Mouse (Mus musculus): ENCODE data around the gene Amh.

Amh gene

DNA sequence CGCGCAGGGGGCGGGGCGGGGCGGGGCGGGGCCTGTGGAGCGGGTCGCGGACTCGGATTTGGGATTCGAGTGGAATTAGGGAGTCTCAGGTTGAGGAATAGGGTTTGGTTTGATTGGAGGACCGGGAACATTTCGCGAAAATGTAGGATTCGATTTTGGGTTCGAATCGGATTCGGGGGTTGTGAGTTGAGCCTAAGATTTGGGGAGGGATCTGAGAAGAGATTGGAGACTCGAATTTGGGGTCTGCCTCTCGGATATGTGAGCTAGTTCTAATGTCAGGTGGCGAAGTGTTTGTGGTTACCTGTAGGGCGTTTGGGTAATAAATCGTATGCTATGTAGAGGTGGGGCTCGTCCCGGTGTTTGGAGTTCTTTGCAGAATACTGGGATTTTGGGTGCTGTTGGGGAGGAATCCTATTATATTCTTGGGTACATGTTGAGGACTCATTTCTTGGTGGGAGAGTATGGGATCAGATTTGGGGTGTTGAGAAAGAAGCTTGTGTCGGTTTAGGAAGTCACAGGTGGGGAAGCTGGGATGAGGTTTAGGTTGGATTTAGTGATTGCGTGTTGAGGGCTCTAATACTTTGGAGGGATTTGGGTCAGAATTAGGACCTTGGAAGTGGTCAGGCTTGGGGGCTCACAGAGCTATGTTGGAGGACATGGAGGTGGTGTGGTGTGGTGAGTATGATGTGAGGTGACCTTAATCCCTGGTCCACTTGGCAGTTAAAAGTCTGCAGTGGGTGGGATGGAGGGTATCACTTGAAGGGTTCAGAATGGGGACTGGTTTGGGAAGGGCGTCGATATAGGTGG is 22.2 kb downstream of the Amh start:
- in situ Hi-C loops (cut with MseI, MboI), result loop anchor here in 1 of 2 experiments (5.0 kb wide), 1 partner anchor 50 kb away; no protein-coding TSS in a partner anchor

DNA sequence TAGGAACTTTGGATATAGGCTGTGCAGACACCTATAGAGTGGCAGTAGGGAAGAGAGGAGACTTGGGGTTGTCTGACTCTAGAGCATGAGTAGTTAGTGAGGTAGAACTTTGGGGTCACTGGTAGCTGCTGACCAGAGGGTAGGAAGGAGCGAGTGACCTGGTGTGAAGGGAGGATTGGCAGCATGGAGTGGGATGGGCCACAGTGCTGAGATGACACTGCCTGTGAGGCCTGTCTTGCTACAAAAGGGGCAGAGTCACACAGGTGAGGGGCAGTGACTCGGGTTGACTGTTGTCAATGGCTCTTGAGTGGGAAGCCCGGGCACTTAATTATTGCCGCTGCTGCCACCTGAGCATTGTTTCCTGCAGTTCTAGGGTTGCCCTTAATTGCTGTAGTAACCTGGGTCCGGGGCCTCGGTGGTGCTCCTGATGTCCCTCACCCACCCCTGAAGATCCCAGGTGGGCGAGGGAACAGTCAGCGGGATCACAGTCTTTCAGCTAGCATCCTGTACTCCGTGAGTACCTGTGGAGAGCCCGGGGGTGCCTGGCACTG is 22.9 kb downstream of the Amh start:
- in situ Hi-C loops (cut with MseI, MboI), result loop anchor here in 1 of 2 experiments (5.0 kb wide), 1 partner anchor 49 kb away; no protein-coding TSS in a partner anchor

DNA sequence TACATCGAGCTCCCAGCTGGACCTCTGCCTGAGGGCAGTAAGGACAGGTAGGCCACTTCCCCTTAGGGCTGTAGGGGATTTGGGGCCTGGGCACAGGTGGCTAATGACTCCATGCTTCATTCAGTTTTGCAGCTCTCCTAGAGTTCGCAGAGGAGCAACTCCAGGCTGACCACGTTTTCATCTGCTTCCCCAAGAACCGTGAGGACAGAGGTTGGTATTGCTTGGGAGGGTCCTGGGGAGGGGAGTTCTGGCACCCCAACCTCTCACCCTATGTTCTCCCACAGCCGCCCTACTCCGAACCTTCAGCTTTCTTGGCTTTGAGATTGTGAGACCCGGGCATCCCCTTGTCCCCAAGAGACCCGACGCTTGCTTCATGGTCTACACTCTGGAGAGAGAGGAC is 23.5 kb downstream of the Amh start:
- in situ Hi-C loops (cut with MseI, MboI), result loop anchor here in 1 of 2 experiments (5.0 kb wide), 1 partner anchor 49 kb away; no protein-coding TSS in a partner anchor

DNA sequence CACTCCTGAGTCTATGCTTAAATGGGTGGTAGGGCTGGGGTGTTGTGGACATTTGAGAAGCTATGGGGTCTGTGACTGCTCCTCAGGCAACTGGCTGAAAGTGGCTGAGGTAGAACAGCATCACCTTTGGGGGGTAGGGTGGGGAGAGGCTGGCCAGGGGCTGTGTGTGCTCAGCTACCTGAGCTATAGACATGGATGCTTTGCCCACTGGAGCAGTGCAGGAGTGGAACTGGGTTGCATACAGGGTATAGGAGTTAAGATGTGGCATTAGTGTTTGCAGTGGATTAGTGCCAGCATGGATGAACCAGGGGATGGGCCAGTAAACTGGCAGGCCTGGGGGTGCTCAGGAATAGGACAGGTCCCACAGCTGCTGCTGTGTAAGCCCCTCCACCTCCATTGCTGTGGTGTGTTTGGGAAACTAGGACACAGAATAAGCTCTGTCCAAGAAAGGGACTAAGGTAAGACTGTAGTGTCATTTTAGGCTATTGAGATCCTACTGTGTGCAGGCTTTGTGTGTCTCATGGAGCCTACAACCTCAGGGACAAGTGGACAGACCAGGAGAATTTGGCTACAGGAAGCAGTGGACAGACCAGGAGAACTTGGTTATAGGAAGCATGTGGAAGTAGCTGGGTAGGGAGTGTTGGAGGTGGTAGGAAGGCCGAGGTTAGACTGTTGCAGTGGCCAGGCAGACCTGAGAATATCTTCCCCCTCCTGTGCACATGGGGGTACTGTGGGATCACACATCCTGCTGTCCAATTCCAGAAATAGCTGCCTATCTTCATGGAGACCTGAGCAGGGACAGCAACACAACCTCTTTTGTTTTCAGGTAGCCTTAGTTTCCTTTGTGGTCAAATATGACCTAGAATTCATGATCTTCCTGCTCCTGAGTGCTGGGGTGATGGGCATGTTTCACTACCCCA is 24.6 kb downstream of the Amh start:
- in situ Hi-C loops (cut with MseI, MboI), result loop anchor here in 1 of 2 experiments (5.0 kb wide), 1 partner anchor 48 kb away; no protein-coding TSS in a partner anchor

DNA sequence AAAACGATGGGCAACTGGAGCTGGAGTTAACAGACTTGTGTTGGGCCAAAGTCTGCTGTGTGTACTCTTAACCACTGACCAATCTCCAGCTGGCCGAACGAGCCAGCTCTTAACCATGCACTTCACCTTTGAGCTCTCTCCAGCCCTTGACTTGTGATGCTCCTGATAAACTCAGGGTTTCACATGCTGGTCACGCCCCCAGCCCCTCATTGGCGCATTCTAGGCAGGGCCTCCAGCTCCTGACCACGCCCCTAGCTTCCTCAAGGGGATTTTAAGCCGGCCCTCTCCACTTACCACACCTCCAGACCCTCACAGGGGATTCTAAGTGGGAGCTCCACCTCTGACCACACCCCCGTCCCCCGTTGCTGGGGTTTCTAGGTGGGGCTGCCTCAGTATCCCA is 26.1 kb downstream of the Amh start:
- in situ Hi-C loops (cut with MseI, MboI), result no loop called here

DNA sequence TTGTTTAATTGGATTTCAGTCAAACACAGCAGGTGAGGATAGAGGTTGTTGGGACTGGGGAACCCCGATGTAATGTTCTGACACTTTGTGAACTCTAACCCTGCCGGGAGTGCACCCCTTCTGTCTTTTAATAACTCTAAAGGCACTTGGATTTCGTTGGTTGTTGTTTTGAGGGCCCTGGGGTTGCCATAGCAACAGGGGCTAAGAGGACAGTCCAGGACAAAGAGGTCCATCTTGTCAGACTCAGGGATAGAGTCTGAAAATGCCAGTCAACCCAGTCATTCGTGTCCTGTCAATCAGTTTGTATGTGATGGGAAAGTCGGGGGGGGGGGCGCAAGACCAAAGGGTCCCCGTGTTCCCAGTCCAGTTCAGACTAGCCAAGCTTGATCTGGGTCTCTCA is 27.8 kb downstream of the Amh start:
- in situ Hi-C loops (cut with MseI, MboI), result no loop called here

DNA sequence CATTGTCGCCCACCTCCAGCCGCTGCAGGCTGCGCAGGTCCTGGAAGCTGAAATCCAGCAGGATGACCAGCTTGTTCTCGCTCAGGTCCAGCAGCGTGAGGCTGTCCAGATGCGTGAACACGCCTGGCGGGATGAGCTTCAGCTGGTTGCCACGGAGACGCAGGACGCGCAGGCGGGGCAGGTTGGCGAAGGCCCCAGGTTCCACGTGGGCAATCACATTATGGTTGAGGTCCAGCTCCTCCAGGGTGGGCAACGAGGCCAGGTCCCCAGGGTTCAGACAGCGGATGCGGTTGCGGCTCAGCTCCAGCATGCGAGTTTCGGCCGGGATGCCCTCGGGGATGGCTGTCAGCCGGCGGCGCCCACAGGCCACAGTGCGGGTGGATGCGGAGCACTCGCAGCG is 30.6 kb downstream of the Amh start:
- in situ Hi-C loops (cut with MseI, MboI), result no loop called here

DNA sequence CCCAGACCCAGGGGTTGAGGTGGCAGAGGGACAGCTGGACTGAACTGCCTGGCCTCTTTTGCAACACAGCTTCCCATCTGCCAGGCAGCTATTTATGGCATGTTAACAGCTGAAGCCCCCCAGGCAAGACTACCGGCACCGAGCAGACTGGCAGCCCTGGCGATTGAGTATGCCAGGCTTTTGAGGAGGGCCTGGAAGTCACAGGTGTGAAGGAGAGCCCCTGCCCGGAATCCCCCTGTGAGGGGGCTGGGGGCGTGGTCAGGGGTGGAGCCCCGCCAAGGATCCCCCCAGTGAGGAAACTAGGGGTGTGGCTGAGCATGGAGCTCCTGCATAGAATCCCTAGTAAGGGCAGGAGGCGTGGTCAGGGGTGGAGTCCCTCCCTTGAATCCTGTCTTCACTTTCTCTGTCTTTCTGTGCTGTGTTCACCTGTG is 31.9 kb downstream of the Amh start:
- in situ Hi-C loops (cut with MseI, MboI), result no loop called here

DNA sequence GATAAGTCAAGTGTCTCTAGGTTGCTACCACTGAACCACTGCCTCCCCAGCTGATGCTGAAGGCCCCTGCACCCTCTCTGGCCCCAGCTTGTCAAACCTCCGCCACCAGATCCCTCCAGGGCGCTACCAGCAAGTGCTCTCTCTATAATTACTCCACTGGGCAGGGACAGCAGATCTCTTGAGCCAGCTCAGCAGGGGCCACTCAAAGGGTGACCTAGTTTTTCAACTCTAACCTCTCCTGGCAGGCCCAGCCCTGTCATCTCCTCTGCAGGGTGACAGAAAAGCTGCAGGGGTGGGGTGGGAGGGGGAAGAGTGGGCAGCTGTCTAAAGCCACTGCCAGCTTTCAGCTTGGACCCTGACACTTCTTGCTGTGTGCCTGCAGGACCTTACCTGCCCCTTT is 32.8 kb downstream of the Amh start:
- in situ Hi-C loops (cut with MseI, MboI), result no loop called here

DNA sequence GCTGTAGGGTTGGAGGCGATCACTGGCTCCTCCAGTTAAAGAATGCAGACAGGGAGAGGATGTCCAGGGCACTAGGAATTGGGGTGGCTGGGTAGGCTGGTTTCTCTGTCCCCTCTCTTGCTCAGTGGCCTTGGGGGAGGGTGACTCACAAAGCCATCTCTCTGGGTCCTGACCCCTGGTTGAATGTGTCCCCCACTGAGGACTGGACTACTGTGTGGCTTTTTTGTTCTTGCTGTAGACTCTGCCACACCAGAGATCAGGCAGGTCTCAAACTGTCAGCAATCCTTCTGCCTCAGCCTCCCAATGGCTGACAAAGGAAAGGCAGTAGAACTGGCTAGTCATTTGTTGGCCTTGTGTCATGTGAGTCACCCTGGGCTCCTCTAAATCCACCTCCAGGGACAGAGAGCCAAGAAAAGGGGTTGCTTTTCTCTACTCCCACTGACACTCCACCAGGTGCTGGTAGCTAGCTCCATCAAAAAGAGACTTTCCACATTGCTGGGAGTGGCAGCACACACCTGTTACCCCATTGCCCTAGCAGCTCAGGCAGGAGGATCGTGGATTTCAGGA is 33.4 kb downstream of the Amh start:
- in situ Hi-C loops (cut with MseI, MboI), result no loop called here

DNA sequence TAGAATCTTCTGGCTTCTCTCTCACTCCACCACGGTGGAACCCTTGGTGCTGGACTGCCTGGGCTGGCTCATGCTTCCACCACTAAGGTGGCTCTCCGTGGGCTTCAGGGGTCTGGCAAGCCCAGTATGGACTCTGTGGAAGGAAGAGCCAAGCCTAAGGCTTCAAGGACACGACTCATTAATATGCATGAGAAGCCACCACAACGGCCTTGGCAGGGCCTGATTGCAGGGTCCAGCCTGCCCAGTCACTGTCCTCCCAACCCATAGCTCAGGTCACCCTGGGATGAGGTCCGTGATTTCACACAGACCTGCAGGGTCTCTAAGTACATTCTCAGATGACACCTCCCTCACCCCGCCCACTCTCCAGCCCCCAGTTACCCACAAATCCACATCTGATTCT is 34.8 kb downstream of the Amh start:
- in situ Hi-C loops (cut with MseI, MboI), result no loop called here

DNA sequence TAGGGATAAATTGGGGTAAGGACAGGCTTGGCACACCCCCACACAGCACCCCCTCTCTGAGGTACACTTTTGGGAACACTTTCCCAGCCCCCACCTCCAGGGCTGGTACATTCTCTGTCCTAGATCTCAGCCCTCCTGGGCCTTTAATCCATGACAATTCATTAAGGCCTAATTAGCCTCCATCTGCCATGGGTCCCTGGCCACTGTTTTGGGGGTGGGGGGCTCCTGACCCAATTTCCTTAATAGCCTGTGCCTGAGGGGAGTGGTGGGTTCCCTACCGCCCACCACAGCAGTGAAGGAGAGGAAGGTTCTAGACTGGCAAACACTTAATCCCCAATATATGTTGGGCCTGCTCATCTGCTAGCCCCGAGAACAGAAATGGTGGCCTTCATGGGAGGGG is 36.6 kb downstream of the Amh start:
- in situ Hi-C loops (cut with MseI, MboI), result no loop called here

DNA sequence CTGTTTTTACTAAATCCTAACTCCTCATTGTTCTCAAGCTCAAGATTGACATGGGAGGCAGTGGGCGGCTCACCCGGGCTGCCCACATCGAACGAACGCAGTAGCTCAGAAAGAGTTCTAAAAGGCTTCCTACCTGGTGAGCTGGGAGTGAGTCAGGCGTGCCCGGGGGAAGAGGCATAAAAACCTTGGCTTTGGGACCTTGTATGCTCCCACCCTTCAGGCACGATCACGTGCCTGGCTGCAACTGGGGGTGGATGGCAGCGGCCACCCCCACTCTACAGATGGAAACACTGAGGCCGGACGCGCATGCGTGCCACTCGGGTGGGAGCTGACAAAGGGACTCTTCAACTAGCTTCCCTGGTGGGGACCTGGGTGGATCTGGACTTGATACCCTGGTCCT is 37.3 kb downstream of the Amh start:
- in situ Hi-C loops (cut with MseI, MboI), result no loop called here

DNA sequence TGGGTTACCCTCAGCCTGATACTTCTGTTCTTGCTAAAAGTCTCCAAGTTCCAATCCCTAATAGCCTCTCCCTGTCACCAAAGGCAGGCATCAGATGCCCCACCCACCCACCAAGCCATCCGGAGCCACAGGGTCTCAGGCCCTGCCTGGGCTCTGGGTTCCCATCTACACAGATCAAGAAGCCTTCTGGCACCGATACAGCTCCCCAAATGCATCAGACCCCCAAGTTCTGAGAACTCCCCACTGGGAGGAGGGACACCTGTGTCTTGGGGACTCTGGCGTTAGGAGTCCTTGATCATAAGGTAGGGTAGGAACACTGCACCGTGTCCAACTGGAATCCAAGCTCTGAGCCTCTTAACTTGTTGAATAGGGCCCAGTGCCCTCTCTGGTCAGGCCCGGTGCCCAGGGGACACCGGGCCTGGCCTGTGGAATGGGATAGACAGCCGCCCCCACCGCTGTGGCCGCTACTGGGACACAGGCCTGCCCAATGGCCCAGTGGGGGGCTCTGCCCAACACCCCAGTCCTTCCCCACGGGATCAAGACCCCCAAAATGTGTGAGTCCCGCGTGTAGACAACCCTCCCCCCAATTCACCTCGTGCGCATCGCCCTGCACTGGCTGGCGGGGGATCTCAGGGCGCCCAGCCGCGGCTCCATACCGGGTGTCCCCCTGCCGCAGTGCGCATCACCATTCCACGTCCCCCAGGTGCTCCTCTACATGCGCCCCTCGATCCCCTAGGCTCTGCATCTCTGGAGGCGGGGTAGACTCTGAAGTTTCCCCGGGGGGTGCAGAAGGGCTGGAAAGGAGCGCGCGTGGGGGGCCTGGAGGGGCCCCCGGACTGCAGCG is 38.3 kb downstream of the Amh start:
- in situ Hi-C loops (cut with MseI, MboI), result no loop called here

DNA sequence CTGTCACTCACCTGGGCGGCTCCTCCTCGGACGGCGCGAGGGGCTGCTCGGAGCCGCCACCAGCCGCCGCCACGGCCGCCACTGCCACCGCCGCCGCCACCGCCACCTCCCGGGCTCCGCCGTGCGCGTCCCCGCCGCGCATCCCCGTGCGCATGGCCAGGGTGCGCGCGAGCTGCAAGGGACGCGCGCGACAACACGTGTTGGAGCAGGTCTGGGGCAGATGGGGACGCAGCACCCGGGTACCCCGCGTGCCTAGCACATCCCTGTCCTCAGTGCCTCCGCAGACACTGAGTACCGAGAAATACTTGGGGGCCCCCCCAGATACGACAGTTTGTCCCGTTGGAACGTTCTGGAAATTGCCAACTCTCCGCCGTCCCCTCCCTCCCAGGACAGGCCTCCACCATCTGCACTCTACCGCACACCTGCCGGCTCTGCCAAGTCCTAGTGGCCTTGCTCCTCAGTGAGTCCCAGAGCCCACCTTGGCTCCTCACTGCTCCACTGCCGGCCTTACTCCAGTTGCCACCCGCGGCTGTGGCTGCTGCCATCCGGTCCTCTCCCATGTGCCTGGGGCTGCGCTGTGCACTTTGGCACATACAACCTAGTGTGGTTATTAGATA is 39.0 kb downstream of the Amh start, which contains the start of gene Lingo3:
TSS of gene Lingo3 (minus strand) at position 109 of the 617 bp plus-strand sequence.
- in situ Hi-C loops (cut with MseI, MboI), result no loop called here

DNA sequence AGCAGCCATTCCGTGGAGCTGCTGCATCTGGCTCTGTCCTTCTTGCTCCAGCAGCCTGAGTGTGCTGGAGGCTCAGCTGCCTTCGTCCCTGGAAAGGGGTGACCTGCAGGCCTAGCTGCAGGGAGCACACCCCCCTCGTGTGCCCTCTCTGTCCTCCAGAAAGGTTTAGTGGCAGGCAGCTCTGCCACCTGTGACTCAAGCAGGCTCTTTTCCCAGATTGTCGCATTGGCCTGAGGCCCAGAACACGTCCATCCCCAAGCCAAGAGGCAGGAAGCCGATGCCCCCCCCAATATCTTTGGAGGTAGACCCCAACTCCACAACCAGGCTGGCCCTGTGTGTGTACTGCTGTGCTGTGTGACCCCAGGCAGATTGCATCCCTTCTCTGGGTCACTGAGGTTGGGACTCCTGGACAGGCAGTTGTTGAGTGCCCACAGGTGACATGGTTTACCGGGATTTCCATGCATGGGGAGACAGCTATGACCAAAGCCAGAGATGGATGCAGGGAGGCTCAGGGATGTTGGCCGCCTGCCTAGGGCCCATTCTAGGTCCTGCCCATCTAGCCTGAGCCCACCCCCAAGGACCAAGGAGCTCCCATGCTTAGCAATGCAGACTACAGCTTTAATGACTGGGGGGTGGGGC is 40.1 kb downstream of the Amh start:
- in situ Hi-C loops (cut with MseI, MboI), result no loop called here

DNA sequence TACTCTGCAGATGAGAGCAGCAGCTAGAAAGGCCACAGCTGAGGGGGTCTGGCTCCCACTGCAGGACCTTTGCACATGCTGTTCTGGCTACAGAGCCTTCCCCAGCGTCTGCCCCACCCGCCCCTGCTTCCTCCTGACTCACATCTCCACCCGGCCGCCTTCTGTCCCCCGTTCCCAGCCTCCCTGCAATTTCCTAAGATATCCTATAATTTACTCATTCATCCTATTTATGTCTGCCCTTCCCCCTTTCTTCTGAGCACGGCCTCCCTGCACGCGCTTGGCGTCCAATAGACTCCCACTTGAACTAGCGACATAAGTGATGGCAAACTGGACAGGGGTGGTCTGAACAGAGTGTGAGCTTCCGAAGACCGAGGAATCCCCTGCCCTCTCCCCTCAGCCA is 40.7 kb downstream of the Amh start:
- in situ Hi-C loops (cut with MseI, MboI), result no loop called here

DNA sequence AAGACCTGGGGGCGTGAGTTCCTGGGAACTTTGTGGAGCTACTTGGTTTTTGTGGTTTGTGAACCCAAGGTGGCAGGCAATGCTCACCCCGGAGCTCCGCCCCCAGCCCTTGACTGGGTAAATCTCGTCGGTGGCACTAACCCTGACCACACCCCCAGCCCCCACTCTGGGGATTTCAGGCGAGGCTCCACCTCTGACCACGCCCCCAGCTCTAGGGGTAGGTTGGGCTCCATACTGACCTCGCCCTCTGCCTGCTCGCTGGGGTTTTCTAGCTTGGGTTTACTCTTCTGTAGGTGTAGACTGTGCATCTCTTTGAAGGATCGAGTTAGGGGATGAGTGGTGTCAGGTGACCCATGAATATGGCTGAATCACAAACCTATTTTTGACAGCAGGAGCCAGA is 43.5 kb downstream of the Amh start:
- in situ Hi-C loops (cut with MseI, MboI), result no loop called here

DNA sequence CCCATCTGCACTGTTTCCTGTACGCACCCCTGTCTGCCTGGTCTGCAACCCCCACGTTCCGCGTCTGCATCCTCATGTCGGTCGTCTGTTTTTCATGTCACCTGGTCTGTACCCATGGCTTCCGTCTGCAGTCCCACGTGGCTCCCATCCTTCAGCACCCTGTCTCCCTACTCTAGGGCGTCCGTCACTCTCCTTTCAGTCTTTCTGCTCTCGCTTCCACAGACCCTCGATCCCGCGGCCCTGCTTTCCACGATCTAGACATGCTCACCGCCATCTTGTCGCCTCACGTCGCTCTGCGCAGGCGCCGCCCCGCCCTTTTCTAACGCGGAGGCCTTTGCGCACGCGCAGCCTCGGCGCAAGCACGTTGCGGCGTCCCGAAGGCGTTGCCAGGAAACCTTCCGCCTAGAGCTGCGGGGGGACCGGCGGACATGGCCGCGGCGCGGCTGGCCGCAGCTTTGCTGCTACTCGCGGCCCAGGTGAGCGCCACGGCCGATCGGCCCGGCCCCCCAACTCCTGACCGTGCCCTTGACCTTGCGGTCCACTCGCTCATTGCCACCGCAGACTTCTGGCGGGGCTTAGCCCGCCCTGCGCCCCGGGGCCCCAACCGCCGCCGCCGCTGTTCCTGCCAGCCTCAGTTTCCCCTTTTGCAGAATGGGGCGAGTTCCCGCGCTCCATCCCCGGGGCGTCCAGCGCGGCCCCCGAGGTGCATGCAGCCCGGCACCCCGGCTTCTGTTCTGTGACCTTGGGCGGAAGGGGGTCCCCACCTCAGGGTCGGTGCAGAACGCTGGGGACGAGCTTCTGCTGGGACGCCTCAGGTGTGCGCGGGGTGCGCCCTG is 50.1 kb downstream of the Amh start, which contains the start of the genes Lsm7 and Sppl2b:
TSS of gene Lsm7 (minus strand) at position 297 of the 836 bp plus-strand sequence.
TSS of gene Sppl2b (plus strand) at position 363 of the 836 bp plus-strand sequence.
- in situ Hi-C loops (cut with MseI, MboI), result no loop called here

All from mouse trophoblast stem cell (cell line).